Mouse (Mus musculus) stomach, embryonic 15.5 days (tissue): Measurements from ENCODE around the gene Lonp2. TPM values are rescaled to one million over a fixed set of nuclear protein-coding genes. Genes with fewer than 3 reads are reported as not detected.

Experiments
- ATAC-seq: fragments of 200-750 bp; cut with Nextera tagmentation; 2 replicates; pipeline ENCODE4 v1.8.0; 2017; ENCODE audit warnings: low read depth, moderate number of reproducible peaks, moderate TSS enrichment; ENCODE audit not compliant: insufficient read depth, low FRiP score
- H3K27ac ChIP-seq: fragments of 300-500 bp; sonication (generic); 2 replicates; pipeline ENCODE4 v1.5.1; 2015; ENCODE audit warnings: mild to moderate bottlenecking, inconsistent platforms
- H3K27me3 ChIP-seq: fragments of 300-500 bp; sonication (generic); replicated peaks from 2 replicates; pipeline ENCODE4 v1.6.1; 2015; ENCODE audit warnings: inconsistent platforms
- H3K36me3 ChIP-seq: fragments of 300-500 bp; sonication (generic); 2 replicates; pipeline ENCODE4 v1.6.1; 2015; ENCODE audit warnings: inconsistent platforms
- H3K4me1 ChIP-seq: fragments of 300-500 bp; sonication (generic); 2 replicates; pipeline ENCODE4 v1.6.1; 2015; ENCODE audit warnings: inconsistent platforms
- H3K4me2 ChIP-seq: fragments of 300-500 bp; sonication (generic); 2 replicates; pipeline ENCODE4 v1.6.1; 2015; ENCODE audit warnings: mild to moderate bottlenecking, inconsistent platforms
- H3K4me3 ChIP-seq: fragments of 300-500 bp; sonication (generic); replicated peaks from 2 replicates; pipeline ENCODE4 v1.5.1; 2015; ENCODE audit warnings: inconsistent platforms
- H3K9ac ChIP-seq: fragments of 300-500 bp; sonication (generic); 2 replicates; pipeline ENCODE4 v1.6.1; 2015; ENCODE audit warnings: inconsistent platforms
- H3K9me3 ChIP-seq: fragments of 300-500 bp; sonication (generic); 2 replicates; pipeline ENCODE4 v1.6.1; 2016; ENCODE audit warnings: inconsistent platforms
- WGBS: fragments of 180-500 bp; shearing (Covaris S2); methylation state at CpG from one replicate; pipeline ENCODE4 v1.1.7; 2015; 5-methylcytosine and 5-hydroxymethylcytosine counted together
- polyA plus RNA-seq: library from polyadenylated mRNA; unstranded; fragments of >200 nt; fragmentation: Nextera tagmentation; extraction: Ambion mirVana; gene quantifications from 2 replicates; pipeline ENCODE4 v1.2.1, GENCODE M21; 2015

Lonp2 gene
- polyA plus RNA-seq, 1 experiment from 2014 or later, result 51.3 TPM

DNA sequence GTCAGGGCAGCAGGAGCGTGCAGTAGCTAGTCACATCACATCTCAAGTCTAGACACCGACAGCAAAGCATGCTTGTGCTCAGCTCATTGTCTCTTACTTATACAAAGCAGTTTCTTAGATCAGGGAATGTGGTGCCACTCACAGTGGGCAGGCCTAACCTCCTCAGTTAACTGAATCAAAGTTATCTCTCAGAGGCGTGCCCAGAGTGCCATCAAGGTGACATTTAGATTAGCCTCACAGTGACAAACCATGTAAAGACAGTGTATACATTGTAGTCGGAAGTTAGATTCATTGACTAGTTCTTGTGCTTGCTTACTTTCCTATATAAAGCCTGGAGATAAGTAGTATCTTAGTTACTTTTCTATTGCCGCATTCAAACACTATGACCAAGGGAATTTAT lies 6.4 kb downstream of the Lonp2 start:
- peaks cover 8% of the 10 kb centered on the region; the same call in 1 of the 2 replicates for H3K36me3 ChIP-seq
- peaks cover 1% of the 10 kb centered on the region; the same call in 1 of the 2 replicates for H3K4me1 ChIP-seq
- no peaks in the 10 kb centered on the region for H3K27me3 ChIP-seq
- WGBS, result 70% methylated on average over 5 of the region's 5 CpGs
- no peak overlapping the region for H3K4me3 ChIP-seq
- no peak overlapping the region for H3K9ac ChIP-seq
- no peak overlapping the region for H3K27ac ChIP-seq
- H3K4me2 ChIP-seq, result no peak overlapping the region
- H3K9me3 ChIP-seq, result no peaks in the 10 kb centered on the region
- no peak for ATAC-seq

DNA sequence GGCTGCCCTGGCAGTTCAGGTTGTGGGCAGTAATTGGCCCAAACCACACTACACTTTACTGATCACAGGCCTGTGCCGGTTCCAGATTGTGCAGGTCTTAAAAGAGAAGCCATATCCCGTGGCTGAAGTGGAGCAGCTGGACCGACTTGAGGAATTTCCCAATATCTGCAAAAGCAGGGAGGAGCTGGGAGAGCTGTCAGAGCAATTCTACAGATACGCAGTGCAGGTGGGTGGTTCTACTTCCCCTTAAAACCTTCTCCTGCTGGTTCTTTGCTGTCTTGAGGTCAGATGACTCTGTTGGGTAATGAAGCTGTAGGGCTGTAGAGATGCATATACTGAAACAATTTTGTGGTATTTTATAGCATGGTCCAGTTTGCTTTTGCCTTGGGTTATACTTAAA lies 7.6 kb downstream of the Lonp2 start:
- Histone ChIP-seq H3K27ac (no peak overlapping the region), H3K9me3 (no peaks in the 10 kb centered on the region), H3K4me3 (no peak overlapping the region), H3K9ac (no peak overlapping the region), H3K36me3 (peaks cover 13% of the 10 kb centered on the region), H3K4me2 (no peak overlapping the region), H3K27me3 (no peaks in the 10 kb centered on the region), H3K4me1 (no peaks in the 10 kb centered on the region)
- no peak for ATAC-seq
- 65% methylated on average over 4 of the region's 4 CpGs for WGBS

DNA sequence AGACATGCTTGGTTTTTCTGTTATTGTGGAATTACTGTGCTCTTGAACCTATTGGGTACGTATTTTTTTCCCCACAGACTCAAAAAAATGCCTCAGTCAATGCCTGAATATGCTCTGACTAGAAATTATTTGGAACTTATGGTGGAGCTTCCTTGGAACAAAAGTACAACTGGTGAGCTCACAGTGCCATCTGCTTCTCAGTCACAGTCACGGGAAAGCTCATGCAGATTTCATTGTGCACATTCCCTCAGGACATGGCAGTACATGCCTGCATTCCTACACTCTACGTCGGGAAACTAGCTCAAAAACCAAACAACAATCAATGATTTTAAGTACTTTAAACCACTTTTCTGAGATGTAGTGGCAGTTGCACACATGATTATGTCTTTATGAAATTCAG lies 14.0 kb downstream of the Lonp2 start:
- no peaks in the 10 kb centered on the region for H3K9me3 ChIP-seq
- H3K27me3 ChIP-seq, result no peaks in the 10 kb centered on the region
- no peak for ATAC-seq
- no peaks in the 10 kb centered on the region for H3K4me1 ChIP-seq
- 86% methylated on average over 4 of the region's 4 CpGs for WGBS
- H3K27ac ChIP-seq, result no peak overlapping the region
- H3K36me3 ChIP-seq, result peaks cover 30% of the 10 kb centered on the region
- no peak overlapping the region for H3K4me2 ChIP-seq
- H3K9ac ChIP-seq, result no peak overlapping the region
- H3K4me3 ChIP-seq, result no peak overlapping the region

DNA sequence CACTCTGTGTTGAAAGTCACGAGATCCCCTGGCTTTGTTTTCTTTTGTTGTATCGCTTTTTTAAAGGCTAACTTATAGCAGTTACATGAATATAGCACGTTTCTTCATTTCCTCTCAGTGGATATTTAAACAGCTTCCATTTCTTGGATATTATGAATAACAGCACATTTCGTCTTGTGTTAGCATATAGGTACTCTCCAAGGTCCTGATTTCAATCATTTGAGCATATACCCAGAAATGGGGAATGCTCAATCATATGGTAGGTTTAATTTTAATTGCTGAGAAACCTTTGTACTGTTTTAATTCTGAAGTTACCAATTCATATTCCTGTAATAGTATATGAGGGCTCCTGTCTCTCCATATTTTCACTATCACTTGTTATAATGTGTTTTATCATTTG lies 15.1 kb downstream of the Lonp2 start:
- ATAC-seq, result no peak
- Histone ChIP-seq H3K4me3 (no peak overlapping the region), H3K27me3 (no peaks in the 10 kb centered on the region), H3K9me3 (no peaks in the 10 kb centered on the region), H3K9ac (no peak overlapping the region), H3K4me2 (no peak overlapping the region), H3K36me3 (peaks cover 30% of the 10 kb centered on the region), H3K27ac (no peak overlapping the region), H3K4me1 (no peaks in the 10 kb centered on the region)
- 79% methylated on average over 4 of the region's 4 CpGs for whole genome bisulfite sequencing

DNA sequence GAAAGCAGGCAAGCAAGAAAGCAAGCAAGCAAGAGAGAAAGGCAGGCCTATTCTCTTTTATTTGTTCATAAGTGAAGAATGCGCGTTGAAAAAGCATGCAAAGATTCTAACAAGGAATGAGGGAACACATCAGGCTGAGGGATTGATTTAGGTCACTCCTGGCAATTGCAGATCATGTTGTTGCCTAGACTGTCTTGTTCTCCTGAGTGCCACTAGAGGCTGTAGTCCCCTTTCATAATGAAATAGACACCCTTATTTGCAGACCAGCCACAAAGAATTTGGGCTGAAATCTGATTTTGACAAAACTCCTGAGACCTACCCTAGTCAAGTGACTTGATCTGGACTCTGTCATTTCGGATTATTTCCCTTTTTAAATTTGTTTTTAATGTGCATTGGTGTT lies 18.8 kb downstream of the Lonp2 start:
- ATAC-seq, result no peak
- no peaks in the 10 kb centered on the region for H3K27me3 ChIP-seq
- WGBS, result 85% methylated on average over 3 of the region's 3 CpGs

DNA sequence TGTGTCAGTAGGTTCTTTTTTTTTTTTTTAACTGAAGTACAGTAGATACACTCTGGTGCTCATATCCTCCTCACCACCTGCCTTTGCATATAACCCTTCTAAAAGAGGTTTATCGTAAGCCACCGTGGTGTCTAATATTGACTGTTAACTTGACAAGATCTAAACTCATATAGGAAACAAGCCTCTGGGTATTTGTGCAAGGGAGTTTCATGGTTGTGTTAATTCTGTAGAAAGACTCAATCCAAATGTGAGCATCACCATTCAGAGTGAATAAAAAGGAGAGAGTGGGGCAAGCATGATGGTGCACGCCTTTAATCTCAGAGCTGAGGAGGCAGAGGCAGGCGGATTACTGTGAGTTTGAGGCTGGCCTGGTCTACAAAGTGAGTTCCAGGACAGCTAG lies 20.8 kb downstream of the Lonp2 start:
- Histone ChIP-seq H3K4me1 (no peaks in the 10 kb centered on the region), H3K36me3 (0 out of 2 replicates have a peak, but pooled peaks cover 2% of the 10 kb centered on the region), H3K4me3 (no peak overlapping the region), H3K4me2 (no peak overlapping the region), H3K27me3 (no peaks in the 10 kb centered on the region), H3K9ac (no peak overlapping the region), H3K27ac (no peak overlapping the region), H3K9me3 (no peaks in the 10 kb centered on the region)
- ATAC-seq, result no peak
- WGBS, result 93% methylated on average over 4 of the region's 4 CpGs

More for the DNA sequence above, 18.8 kb downstream of the Lonp2 start:
- Histone ChIP-seq H3K4me3 (no peak overlapping the region), H3K27ac (no peak overlapping the region), H3K9ac (no peak overlapping the region), H3K4me2 (no peak overlapping the region), H3K36me3 (peaks cover 9% of the 10 kb centered on the region; the same call in 1 of the 2 replicates), H3K9me3 (no peaks in the 10 kb centered on the region), H3K4me1 (no peaks in the 10 kb centered on the region)

DNA sequence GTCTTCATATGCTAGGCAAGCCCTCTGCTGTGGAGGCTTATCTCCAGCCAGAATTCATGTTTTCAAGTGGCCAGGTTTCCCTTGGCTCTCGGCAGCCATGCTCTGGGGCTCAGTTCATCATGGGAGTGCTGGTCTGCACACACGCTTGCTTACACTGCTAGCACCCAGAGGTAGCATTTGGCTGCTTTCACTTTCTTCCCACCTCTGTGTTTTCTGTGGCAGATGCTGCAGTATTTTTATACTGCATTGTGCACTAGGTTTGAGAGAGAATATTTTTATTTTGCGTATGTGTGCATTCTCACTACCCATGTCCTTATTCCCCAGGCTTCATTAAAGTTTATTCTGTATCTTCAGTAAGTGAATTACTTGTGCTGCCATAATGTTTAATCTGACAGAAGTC lies 23.9 kb downstream of the Lonp2 start:
- Histone ChIP-seq H3K4me3 (no peak overlapping the region), H3K4me1 (no peaks in the 10 kb centered on the region), H3K36me3 (0 out of 2 replicates have a peak, but pooled peaks cover 3% of the 10 kb centered on the region), H3K4me2 (no peak overlapping the region), H3K27me3 (no peaks in the 10 kb centered on the region), H3K9ac (no peak overlapping the region), H3K9me3 (no peaks in the 10 kb centered on the region), H3K27ac (no peak overlapping the region)
- WGBS, result 93% methylated on average over 3 of the region's 3 CpGs
- ATAC-seq, result no peak

DNA sequence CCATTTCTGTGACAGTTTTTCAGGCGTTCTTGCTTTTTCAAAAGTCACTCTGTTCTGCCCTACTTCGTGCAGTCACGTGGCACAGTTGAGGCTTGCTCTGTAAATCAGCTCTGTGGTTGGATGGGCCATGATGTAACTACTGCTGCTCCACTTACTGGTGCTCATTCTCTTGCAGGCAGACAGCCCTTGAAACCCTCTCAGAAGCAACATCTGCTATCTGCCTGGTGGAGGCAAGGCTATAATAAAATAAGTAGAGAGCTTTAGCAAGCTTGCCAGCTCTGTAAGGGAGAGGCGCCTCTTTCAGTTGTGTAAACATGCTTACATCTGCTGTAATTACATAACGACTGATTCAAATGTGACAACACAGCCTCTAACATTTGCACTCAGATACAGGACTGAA lies 27.6 kb downstream of the Lonp2 start:
- no peak overlapping the region for H3K4me2 ChIP-seq
- no peak overlapping the region for H3K4me3 ChIP-seq
- no peak overlapping the region for H3K27ac ChIP-seq
- H3K36me3 ChIP-seq, result peaks cover 3% of the 10 kb centered on the region; the same call in 1 of the 2 replicates
- no peaks in the 10 kb centered on the region for H3K27me3 ChIP-seq
- ATAC-seq, result no peak
- WGBS, result 76% methylated on average over 5 of the region's 5 CpGs
- H3K4me1 ChIP-seq, result no peaks in the 10 kb centered on the region
- no peak overlapping the region for H3K9ac ChIP-seq
- no peaks in the 10 kb centered on the region for H3K9me3 ChIP-seq

DNA sequence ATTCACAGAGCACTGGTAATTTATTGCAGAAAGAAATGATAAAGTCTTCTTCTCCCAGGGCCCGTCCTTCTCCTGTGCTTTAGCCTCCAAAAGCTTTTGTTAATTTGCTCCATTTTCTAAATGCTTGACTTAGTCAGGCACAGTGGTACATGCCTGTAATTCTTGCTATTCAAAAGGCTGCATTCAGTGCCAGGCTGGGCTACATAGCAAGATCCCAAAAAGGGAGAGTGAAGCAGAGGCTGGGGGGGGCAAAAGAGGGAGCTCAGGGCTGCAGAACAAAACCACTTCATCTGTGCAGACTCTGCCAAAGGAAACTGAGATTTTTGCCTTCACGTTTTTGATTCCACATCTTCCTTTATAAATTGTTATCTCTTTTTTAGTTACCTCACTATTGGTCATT lies 28.7 kb downstream of the Lonp2 start:
- Histone ChIP-seq H3K27ac (no peak overlapping the region), H3K27me3 (no peaks in the 10 kb centered on the region), H3K9me3 (no peaks in the 10 kb centered on the region), H3K9ac (no peak overlapping the region), H3K36me3 (peaks cover 3% of the 10 kb centered on the region; the same call in 1 of the 2 replicates), H3K4me1 (no peaks in the 10 kb centered on the region), H3K4me3 (no peak overlapping the region), H3K4me2 (no peak overlapping the region)
- ATAC-seq, result no peak
- WGBS, result 78% methylated on average over 2 of the region's 2 CpGs

DNA sequence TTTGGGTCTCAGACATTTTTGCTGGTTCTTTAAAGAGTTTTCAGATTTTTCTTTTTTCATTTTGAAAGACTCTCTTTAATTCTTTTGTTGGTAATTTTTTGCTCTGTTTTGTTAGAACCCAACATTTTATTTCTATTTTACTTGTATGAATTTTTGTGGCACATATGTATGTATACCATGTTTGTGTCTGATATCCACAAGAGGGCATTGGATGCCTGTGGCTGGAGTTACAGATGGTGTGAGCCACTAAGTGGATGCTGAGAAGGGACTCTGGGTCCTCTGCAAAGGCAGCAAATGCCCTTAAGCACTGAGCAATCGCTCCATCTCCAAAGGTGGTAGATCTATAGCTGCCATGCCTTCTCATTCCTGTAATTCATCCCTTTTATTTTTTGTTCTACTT lies 30.7 kb downstream of the Lonp2 start:
- Histone ChIP-seq H3K4me1 (no peaks in the 10 kb centered on the region), H3K27me3 (no peaks in the 10 kb centered on the region), H3K36me3 (peaks cover 3% of the 10 kb centered on the region; the same call in 1 of the 2 replicates), H3K9me3 (no peaks in the 10 kb centered on the region), H3K4me3 (no peak overlapping the region), H3K27ac (no peak overlapping the region), H3K4me2 (no peak overlapping the region), H3K9ac (no peak overlapping the region)
- 78% methylated on average over 1 of the region's 1 CpGs for WGBS
- no peak for ATAC-seq

DNA sequence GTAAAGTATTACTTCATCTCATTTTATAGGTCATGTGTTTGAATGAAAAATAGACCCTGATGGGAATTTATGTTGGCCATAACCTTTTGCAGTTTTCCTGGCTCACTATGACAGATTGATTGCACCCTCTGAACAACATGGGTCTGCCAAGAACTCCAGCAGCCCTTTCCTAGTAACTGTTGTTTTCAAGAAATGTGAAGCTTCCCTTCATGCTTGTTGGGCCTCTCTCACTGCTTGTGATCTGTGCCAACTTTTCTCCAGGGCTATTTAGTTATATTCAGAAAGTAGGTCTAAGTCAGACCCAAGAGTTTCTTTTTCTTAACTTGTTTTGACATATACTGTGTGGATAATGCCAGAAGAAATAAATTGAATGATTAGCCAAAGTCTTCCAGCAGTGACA lies 44.9 kb downstream of the Lonp2 start:
- H3K9me3 ChIP-seq, result no peaks in the 10 kb centered on the region
- H3K27ac ChIP-seq, result peak overlapping the region; percentile 59
- no peak overlapping the region for H3K4me3 ChIP-seq
- H3K36me3 ChIP-seq, result 0 out of 2 replicates have a peak, but pooled peaks cover 2% of the 10 kb centered on the region
- H3K9ac ChIP-seq, result no peak overlapping the region
- no peak overlapping the region for H3K4me2 ChIP-seq
- H3K4me1 ChIP-seq, result no peaks in the 10 kb centered on the region
- no peaks in the 10 kb centered on the region for H3K27me3 ChIP-seq
- ATAC-seq, result 0 out of 2 replicates have a peak, but pooled peaks have one; percentile 47

DNA sequence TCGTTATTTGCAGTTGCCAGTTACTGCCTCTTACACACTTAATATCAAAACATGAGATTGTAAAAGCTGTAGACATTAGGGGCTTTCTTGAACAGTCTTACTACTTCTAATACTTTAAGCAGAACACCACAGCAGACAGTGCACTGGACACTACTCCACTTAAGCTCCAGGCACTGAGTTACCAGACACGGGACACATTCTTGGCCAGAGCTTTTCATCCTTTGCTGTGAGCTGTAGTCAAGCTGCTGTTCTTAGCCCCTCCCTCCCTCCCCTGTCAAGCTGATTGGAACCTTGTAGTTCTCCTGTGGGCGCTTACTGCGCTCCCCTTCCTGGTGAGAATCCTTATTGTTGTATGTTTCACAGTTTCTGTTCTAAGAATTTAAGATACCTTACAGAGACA lies 45.4 kb downstream of the Lonp2 start:
- Histone ChIP-seq H3K4me2 (no peak overlapping the region), H3K9ac (no peak overlapping the region), H3K4me3 (no peak overlapping the region), H3K36me3 (0 out of 2 replicates have a peak, but pooled peaks cover 3% of the 10 kb centered on the region), H3K4me1 (no peaks in the 10 kb centered on the region), H3K27me3 (no peaks in the 10 kb centered on the region), H3K27ac (peak overlapping the region; percentile 59), H3K9me3 (no peaks in the 10 kb centered on the region)
- ATAC-seq, result peak; percentile 79
- WGBS, result 62% methylated on average over 4 of the region's 4 CpGs

DNA sequence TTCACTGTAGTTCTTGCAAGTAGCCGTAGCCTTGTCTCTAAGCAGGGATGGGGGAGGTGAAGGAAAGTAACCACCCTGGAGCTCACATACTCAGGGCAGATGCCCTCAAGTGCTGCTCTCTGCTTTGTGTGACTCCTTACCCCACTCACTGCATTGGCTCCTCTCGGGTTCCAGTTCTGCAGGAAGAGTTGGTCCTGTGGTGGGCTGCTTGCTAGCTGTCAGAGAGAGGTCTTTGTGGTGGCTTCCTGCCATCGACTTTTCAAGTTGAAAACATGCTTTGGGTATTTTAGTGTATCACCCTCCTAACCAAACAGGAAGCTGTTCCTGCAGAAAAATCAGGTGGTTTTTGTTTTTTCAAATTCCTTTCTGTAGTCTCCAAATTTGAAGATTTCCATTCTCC lies 62.8 kb downstream of the Lonp2 start:
- no peaks in the 10 kb centered on the region for H3K4me1 ChIP-seq
- ATAC-seq, result no peak
- H3K27ac ChIP-seq, result no peak overlapping the region
- H3K36me3 ChIP-seq, result no peaks in the 10 kb centered on the region
- no peak overlapping the region for H3K4me3 ChIP-seq
- no peak overlapping the region for H3K9ac ChIP-seq
- no peaks in the 10 kb centered on the region for H3K9me3 ChIP-seq
- H3K27me3 ChIP-seq, result no peaks in the 10 kb centered on the region
- WGBS, result 69% methylated on average over 3 of the region's 3 CpGs
- H3K4me2 ChIP-seq, result no peak overlapping the region
